Mouse (Mus musculus) liver, embryonic 11.5 days (tissue): ENCODE results near the gene Olfr1019. TPM values are rescaled to one million over a fixed set of nuclear protein-coding genes. Genes with fewer than 3 reads are reported as not detected.

Experiments used
- ATAC-seq: fragments of 200-750 bp; cut with Nextera tagmentation; replicated peaks from 2 replicates; pipeline ENCODE4 v1.8.0; 2017; ENCODE audit warnings: moderate number of reproducible peaks, mild to moderate bottlenecking, moderate TSS enrichment, moderate library complexity; ENCODE audit not compliant: low FRiP score
- DNase-seq: peaks from one replicate; pipeline ENCODE4 v3.0.0-alpha.2; 2017; ENCODE audit warnings: low spot score
- H3K27ac ChIP-seq: fragments of 300-500 bp; sonication (generic); 2 replicates; pipeline ENCODE4 v1.5.1; 2014; ENCODE audit warnings: mild to moderate bottlenecking, low read depth, low read length, control low read depth
- H3K27me3 ChIP-seq: fragments of 300-500 bp; sonication (generic); replicated peaks from 2 replicates; pipeline ENCODE4 v1.6.1; 2014; ENCODE audit warnings: low read length, mixed read lengths; ENCODE audit not compliant: control insufficient read depth, insufficient read depth
- H3K36me3 ChIP-seq: fragments of 300-500 bp; sonication (generic); 2 replicates; pipeline ENCODE4 v1.6.1; 2014; ENCODE audit warnings: mild to moderate bottlenecking, low read length, moderate library complexity, mixed read lengths; ENCODE audit not compliant: control insufficient read depth, insufficient read depth
- H3K4me1 ChIP-seq: fragments of 300-500 bp; sonication (generic); replicated peaks from 2 replicates; pipeline ENCODE4 v1.6.1; 2014; ENCODE audit warnings: low read length, mixed read lengths; ENCODE audit not compliant: control insufficient read depth, insufficient read depth
- H3K4me2 ChIP-seq: fragments of 300-500 bp; sonication (generic); 2 replicates; pipeline ENCODE4 v1.6.1; 2014; ENCODE audit warnings: mild to moderate bottlenecking, control low read depth, moderate library complexity
- H3K4me3 ChIP-seq: fragments of 300-500 bp; sonication (generic); 2 replicates; pipeline ENCODE4 v1.5.1; 2014; ENCODE audit warnings: low read depth, low read length, control low read depth
- H3K9ac ChIP-seq: fragments of 300-500 bp; sonication (generic); 2 replicates; pipeline ENCODE4 v1.6.1; 2014; ENCODE audit warnings: low read depth, low read length, control low read depth
- H3K9me3 ChIP-seq: fragments of 300-500 bp; sonication (generic); 2 replicates; pipeline ENCODE4 v1.6.1; 2016; ENCODE audit warnings: low read length, inconsistent platforms, mixed read lengths; ENCODE audit not compliant: control insufficient read depth
- WGBS: fragments of 180-500 bp; shearing (Covaris S2); extraction: QIAGEN DNeasy Blood & Tissue Kit; methylation state at CpG from one replicate; pipeline ENCODE4 v1.1.7; 2014; 5-methylcytosine and 5-hydroxymethylcytosine counted together
- polyA plus RNA-seq: library from polyadenylated mRNA; unstranded; fragments of >200 nt; fragmentation: Nextera tagmentation; extraction: Ambion mirVana; gene quantifications from 2 replicates; pipeline ENCODE4 v1.2.1, GENCODE M21; 2014

Gene Olfr1019
- polyA plus RNA-seq, result not detected in 2 replicates

DNA sequence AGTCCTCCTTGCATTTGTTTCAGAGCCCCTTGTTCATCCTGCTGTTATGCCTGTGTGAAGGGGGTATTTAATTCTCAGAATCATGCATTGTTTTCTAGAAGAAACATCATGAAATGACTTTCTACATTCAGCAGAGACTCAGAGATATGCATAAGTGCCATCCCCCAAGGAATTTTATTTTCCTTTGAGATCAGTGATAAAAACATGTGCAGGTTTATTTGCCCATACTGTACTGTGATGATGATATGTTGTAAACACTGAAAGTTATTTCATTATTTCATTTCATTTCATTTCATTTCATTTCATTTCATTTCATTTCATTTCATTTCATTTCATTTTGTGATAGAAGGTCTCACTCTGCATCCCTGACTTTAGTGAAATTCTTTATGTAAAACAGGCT lies at the start of gene Olfr1019:
Gene Olfr1019, minus strand, starts transcription at position 101 of the 400 bp plus-strand sequence.
- H3K4me3 ChIP-seq, result no peak within 1 kb of the TSS
- no peaks in the 10 kb centered on the region for H3K27me3 ChIP-seq
- no peak within 1 kb of the TSS for H3K9ac ChIP-seq
- no peaks in the 10 kb centered on the region for H3K4me1 ChIP-seq
- H3K36me3 ChIP-seq, result no peaks in the 10 kb centered on the region
- H3K27ac ChIP-seq, result no peak within 1 kb of the TSS
- H3K4me2 ChIP-seq, result no peak within 1 kb of the TSS
- DNase-seq (no peak), ATAC-seq (no peak)
- H3K9me3 ChIP-seq, result no peaks in the 10 kb centered on the region

DNA sequence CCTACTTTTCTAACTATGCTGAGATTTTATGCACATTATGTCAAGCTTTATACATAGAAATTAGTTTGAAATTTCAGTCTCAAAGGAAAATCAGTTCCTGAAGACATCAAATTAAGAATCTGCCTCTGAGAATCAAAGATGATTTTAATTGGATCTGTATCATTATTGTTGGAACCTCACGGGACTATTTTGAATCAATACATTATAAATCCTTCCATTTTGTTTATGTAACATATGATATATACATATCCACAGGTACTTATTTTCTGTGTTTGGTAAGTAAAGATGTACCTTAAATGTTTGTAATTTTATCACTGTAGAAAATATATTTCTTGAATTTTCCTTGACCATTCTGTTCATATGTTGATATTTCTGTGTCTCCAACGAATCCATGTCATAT lies 40.1 kb upstream of the Olfr1019 start, which contains the start of gene Olfr1023:
Gene Olfr1023, plus strand, starts transcription at position 301 of the 400 bp plus-strand sequence.
- 66% methylated on average over 2 of the region's 2 CpGs for WGBS
- H3K4me3 ChIP-seq, result no peak within 1 kb of the TSS
- ATAC-seq (no peak), DNase-seq (no peak)
- no peaks in the 10 kb centered on the region for H3K27me3 ChIP-seq
- H3K4me1 ChIP-seq, result no peaks in the 10 kb centered on the region
- H3K36me3 ChIP-seq, result no peaks in the 10 kb centered on the region
- H3K9me3 ChIP-seq, result no peaks in the 10 kb centered on the region
- no peak within 1 kb of the TSS for H3K4me2 ChIP-seq
- no peak within 1 kb of the TSS for H3K9ac ChIP-seq
- H3K27ac ChIP-seq, result no peak within 1 kb of the TSS

DNA sequence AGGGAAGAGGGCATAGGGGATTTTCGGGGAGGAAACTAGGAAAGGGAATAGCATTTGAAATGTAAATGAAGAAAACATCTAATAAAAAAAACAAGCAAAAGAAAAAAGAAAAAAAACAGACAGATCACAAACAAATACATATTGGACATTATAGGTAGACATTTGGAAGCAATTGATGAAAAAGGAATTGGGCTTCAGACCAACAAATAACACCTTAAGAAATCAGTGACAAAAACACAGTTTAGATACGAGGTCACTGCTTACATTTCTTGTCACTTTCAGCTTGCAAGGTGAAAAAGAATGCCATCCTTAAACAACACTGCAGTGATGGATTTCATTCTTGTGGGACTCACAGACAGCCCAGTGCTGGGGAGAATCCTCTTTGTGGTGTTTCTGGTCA lies 23.0 kb upstream of the Olfr1019 start, which contains the start of gene Olfr1022:
Gene Olfr1022, plus strand, starts transcription at position 301 of the 400 bp plus-strand sequence.
- Histone ChIP-seq H3K4me1 (no peaks in the 10 kb centered on the region), H3K27me3 (no peaks in the 10 kb centered on the region), H3K27ac (no peak within 1 kb of the TSS), H3K9me3 (no peaks in the 10 kb centered on the region), H3K4me2 (no peak within 1 kb of the TSS), H3K9ac (no peak within 1 kb of the TSS), H3K4me3 (no peak within 1 kb of the TSS), H3K36me3 (no peaks in the 10 kb centered on the region)
- WGBS, result 46% methylated on average over 2 of the region's 2 CpGs
- ATAC-seq, result no peak
- DNase-seq, result no peak

DNA sequence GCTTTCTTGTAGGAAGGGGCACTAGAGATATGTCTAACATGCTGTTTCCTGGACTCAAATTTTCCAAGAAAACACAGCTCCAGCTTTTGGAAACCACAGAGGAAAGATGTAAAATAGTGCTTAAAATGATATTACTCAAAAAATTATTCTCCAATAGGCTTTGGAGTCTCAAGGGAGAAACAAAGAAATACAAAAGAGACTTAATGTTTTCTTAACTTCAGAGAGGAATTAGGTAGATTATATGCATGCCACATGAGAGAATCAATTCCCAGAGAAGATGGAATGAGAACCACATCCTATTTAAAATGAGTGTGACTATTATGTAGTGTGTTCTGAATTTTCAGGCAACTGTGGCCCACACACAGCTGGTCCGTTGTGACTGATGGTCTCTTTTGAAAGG lies 1.4 kb upstream of the Olfr1019 start, which contains the start of gene Olfr1020:
Gene Olfr1020, plus strand, starts transcription at position 301 of the 400 bp plus-strand sequence.
- H3K36me3 ChIP-seq, result no peaks in the 10 kb centered on the region
- no peak within 1 kb of the TSS for H3K9ac ChIP-seq
- H3K4me1 ChIP-seq, result no peaks in the 10 kb centered on the region
- H3K4me3 ChIP-seq, result no peak within 1 kb of the TSS
- 90% methylated on average over 1 of the region's 1 CpGs for WGBS
- no peaks in the 10 kb centered on the region for H3K27me3 ChIP-seq
- no peaks in the 10 kb centered on the region for H3K9me3 ChIP-seq
- no peak for ATAC-seq
- H3K4me2 ChIP-seq, result no peak within 1 kb of the TSS
- H3K27ac ChIP-seq, result no peak within 1 kb of the TSS
- no peak for DNase-seq

DNA sequence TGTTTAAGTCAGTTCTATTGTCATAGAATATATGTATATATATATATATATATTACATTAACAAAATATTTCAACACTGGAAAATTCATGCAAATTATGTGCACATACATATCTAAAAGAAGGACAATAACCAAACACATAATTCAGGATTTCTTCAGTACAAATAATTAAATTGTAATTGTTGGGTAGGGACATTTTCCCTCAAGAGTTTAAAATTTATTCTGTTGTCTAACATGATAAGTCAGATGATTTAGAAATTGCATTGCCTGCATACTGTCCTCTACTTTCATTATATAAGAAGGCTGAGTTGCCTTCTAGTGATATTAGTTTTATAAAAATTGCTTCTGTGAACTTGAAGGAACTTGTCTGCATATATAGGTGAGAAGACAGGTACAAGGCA lies 27.1 kb downstream of the Olfr1019 start, which contains the start of gene Olfr1018:
Gene Olfr1018, plus strand, starts transcription at position 301 of the 400 bp plus-strand sequence.
- no peaks in the 10 kb centered on the region for H3K4me1 ChIP-seq
- DNase-seq, result no peak
- H3K9me3 ChIP-seq, result no peaks in the 10 kb centered on the region
- no peak within 1 kb of the TSS for H3K27ac ChIP-seq
- no peaks in the 10 kb centered on the region for H3K36me3 ChIP-seq
- H3K4me2 ChIP-seq, result no peak within 1 kb of the TSS
- H3K27me3 ChIP-seq, result no peaks in the 10 kb centered on the region
- H3K4me3 ChIP-seq, result no peak within 1 kb of the TSS
- no peak within 1 kb of the TSS for H3K9ac ChIP-seq
- no peak for ATAC-seq

DNA sequence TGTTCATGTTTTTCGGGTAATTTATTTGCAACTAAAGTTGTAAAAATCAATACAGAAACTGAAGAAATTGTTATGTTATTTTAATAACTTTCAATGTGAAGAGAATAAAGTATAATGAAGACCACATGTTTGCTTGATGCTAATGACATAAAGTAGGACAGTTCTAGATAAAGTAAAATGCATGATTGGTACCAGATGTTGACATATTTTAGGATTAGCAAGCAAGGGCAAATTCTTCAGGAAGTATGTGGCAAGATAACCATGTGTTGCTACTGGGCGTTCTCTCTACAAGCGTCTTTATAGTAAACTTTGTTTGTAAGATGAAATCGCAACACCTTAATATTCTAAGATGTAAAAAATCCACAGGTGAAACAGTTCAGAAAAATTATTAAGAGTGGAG lies 40.8 kb downstream of the Olfr1019 start:
- H3K36me3 ChIP-seq, result no peaks in the 10 kb centered on the region
- no peaks in the 10 kb centered on the region for H3K27me3 ChIP-seq
- H3K9me3 ChIP-seq, result no peaks in the 10 kb centered on the region
- H3K9ac ChIP-seq, result no peak overlapping the region
- DNase-seq (no peak), ATAC-seq (no peak)
- H3K27ac ChIP-seq, result no peak overlapping the region
- H3K4me1 ChIP-seq, result no peaks in the 10 kb centered on the region
- H3K4me2 ChIP-seq, result no peak overlapping the region
- WGBS, result 75% methylated on average over 4 of the region's 4 CpGs
- no peak overlapping the region for H3K4me3 ChIP-seq

DNA sequence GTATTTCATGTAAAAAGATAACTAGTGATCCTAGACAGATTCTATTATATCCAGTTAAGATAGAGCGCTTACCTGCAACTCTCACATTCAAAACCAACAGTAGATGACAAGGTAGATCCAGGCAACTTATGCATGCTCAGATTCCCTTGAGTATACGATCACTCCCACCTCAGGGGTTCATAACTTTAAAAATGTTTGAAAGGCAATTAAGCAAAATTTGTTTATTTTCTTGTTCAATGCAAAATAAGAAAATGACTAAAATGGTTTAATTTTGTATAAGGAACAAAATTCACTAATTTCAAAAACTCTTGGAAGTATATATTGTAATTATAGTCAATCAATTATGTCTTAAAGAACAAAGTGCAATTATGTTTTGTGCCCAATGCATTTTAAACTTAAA lies 42.8 kb downstream of the Olfr1019 start, which contains the start of gene Olfr1016:
Gene Olfr1016, minus strand, starts transcription at position 101 of the 400 bp plus-strand sequence.
- no peak for DNase-seq

DNA sequence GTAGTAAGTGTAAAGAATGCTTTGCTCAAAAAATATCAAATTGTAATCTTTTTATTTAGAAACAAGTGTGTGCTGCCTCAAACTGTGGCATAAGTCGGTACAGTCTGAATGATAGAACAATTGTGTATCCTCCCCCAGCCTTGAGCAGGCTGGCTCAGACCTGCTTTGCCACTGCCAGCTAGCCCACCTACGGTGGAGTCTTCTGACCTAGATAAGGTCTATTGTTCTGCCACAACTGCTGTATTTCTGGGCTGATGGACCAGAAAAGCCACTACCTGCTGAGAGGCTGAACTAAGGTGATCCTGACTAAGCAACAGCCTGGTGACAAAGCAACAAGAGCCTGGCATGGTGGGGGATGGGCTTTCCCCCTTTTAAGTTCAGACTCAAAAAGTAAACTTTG lies 53.0 kb downstream of the Olfr1019 start:
- no peak for DNase-seq
- WGBS, result 58% methylated on average over 2 of the region's 2 CpGs

More for the DNA sequence above, 42.8 kb downstream of the Olfr1019 start, which contains the start of gene Olfr1016:
- no peaks in the 10 kb centered on the region for H3K4me1 ChIP-seq
- no peak within 1 kb of the TSS for H3K4me2 ChIP-seq
- no peak within 1 kb of the TSS for H3K9ac ChIP-seq
- no peak within 1 kb of the TSS for H3K27ac ChIP-seq
- no peaks in the 10 kb centered on the region for H3K36me3 ChIP-seq
- no peak for ATAC-seq
- H3K9me3 ChIP-seq, result no peaks in the 10 kb centered on the region
- no peaks in the 10 kb centered on the region for H3K27me3 ChIP-seq
- H3K4me3 ChIP-seq, result no peak within 1 kb of the TSS
- WGBS, result 84% methylated on average over 2 of the region's 2 CpGs

More for the DNA sequence above, 53.0 kb downstream of the Olfr1019 start:
- H3K4me3 ChIP-seq, result no peak overlapping the region
- H3K4me2 ChIP-seq, result no peak overlapping the region
- no peaks in the 10 kb centered on the region for H3K36me3 ChIP-seq
- no peak overlapping the region for H3K9ac ChIP-seq
- ATAC-seq, result peak; percentile 34; the same call in 1 of the 2 replicates
- H3K4me1 ChIP-seq, result no peaks in the 10 kb centered on the region
- no peak overlapping the region for H3K27ac ChIP-seq
- H3K9me3 ChIP-seq, result no peaks in the 10 kb centered on the region
- no peaks in the 10 kb centered on the region for H3K27me3 ChIP-seq
